Mouse (Mus musculus) ES-Bruce4 (cell line): ENCODE data around the gene Hyal2. TPM values are rescaled to one million over a fixed set of nuclear protein-coding genes. Genes with fewer than 3 reads are reported as not detected.

ENCODE experiments used
- H3K27ac ChIP-seq: 2 replicates; pipeline ENCODE4 v1.5.1; 2012; ENCODE audit warnings: low read length, inconsistent platforms; ENCODE audit not compliant: insufficient read depth
- H3K27me3 ChIP-seq: 2 replicates; pipeline ENCODE4 v1.6.1; 2012; ENCODE audit warnings: mild to moderate bottlenecking, low read length, inconsistent platforms; ENCODE audit not compliant: control insufficient read depth, poor library complexity, insufficient read depth, severe bottlenecking
- H3K36me3 ChIP-seq: 2 replicates; pipeline ENCODE4 v1.6.1; 2012; ENCODE audit warnings: inconsistent platforms, mild to moderate bottlenecking, low read length, moderate library complexity; ENCODE audit not compliant: control insufficient read depth, poor library complexity, insufficient read depth, severe bottlenecking
- H3K4me1 ChIP-seq: one replicate; pipeline ENCODE4 v1.8.1; 2011; ENCODE audit warnings: low read length; ENCODE audit not compliant: control insufficient read depth, insufficient read depth
- H3K4me3 ChIP-seq: 2 replicates; pipeline ENCODE4 v1.5.1; 2011; ENCODE audit warnings: low read depth, mild to moderate bottlenecking, low read length
- H3K9ac ChIP-seq: 2 replicates; pipeline ENCODE4 v1.6.1; 2012; ENCODE audit warnings: low read depth, mild to moderate bottlenecking, inconsistent platforms; ENCODE audit not compliant: poor library complexity, severe bottlenecking
- H3K9me3 ChIP-seq: replicated peaks from 2 replicates; pipeline ENCODE4 v1.6.1; 2012; ENCODE audit warnings: mild to moderate bottlenecking, low read length, inconsistent platforms; ENCODE audit not compliant: control insufficient read depth, poor library complexity, insufficient read depth, severe bottlenecking
- CTCF ChIP-seq: IDR thresholded peaks from one replicate; pipeline ENCODE4 v1.8.1; 2011; ENCODE audit warnings: low read depth, low read length
- EP300 ChIP-seq: IDR thresholded peaks from 2 replicates; pipeline ENCODE4 v1.6.1; 2011; ENCODE audit warnings: low read depth, low read length; ENCODE audit not compliant: insufficient read depth
- POLR2A ChIP-seq: IDR thresholded peaks from one replicate; pipeline ENCODE4 v1.8.1; 2011; ENCODE audit warnings: low read length; ENCODE audit not compliant: insufficient read depth
- polyA plus RNA-seq: library from polyadenylated mRNA; stranded (reverse); fragments of >200 nt; gene quantifications from 2 replicates; pipeline ENCODE4 v1.2.4, GENCODE M21; 2011; ENCODE audit warnings: low read depth; ENCODE audit not compliant: missing spikeins, insufficient read depth, insufficient read length

Hyal2 gene
- polyA plus RNA-seq, 1 experiment: 38.7 TPM

DNA sequence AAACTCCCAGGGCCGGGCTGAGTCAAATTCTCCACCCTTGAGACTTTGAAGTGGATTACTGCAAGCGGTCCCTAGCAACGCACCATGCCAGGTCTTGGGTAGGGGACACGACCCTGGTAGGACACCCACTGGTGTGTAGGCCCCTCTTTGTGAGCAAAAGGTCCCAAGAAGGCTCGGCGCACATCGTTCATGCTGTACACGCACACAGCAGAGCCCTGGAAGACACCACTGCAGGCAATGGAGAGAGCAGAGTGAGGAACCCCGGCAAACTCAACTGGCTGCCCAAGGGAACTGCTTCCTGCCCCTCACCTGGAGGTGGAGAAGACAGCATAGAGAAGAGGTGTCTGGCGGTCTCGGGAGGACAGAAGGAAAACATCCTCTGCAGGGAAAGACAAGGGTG, 33.5 kb downstream of the Hyal2 start:
- no peaks in the 10 kb centered on the region for H3K36me3 ChIP-seq
- H3K9me3 ChIP-seq: no peaks in the 10 kb centered on the region
- H3K27me3 ChIP-seq: no peaks in the 10 kb centered on the region
- H3K4me3 ChIP-seq: no peak overlapping the region
- H3K9ac ChIP-seq: no peak overlapping the region
- TF ChIP-seq EP300: no peak
- TF ChIP-seq POLR2A: no peak
- no peak for TF ChIP-seq CTCF
- H3K4me1 ChIP-seq: peaks cover 8% of the 10 kb centered on the region
- H3K27ac ChIP-seq: no peak overlapping the region

- no peak overlapping the region for H3K4me3 ChIP-seq
- no peaks in the 10 kb centered on the region for H3K27me3 ChIP-seq
- H3K36me3 ChIP-seq: no peaks in the 10 kb centered on the region
- TF ChIP-seq EP300: peak; percentile 48; the same call in 1 of the 2 replicates
- TF ChIP-seq POLR2A: no peak
- TF ChIP-seq CTCF: peak; percentile 99
- no peak overlapping the region for H3K9ac ChIP-seq
- peaks cover 11% of the 10 kb centered on the region for H3K4me1 ChIP-seq
- H3K27ac ChIP-seq: no peak overlapping the region
- no peaks in the 10 kb centered on the region for H3K9me3 ChIP-seq
Measured at GRCm38 (mm10) chr9:107602068-107602648, 34.4 kb downstream of the Hyal2 start.

GRCm38 (mm10) chr9:107603251-107603650, 35.5 kb downstream of the Hyal2 start:
- Histone ChIP-seq H3K36me3 (no peaks in the 10 kb centered on the region), H3K4me3 (no peak overlapping the region), H3K9me3 (no peaks in the 10 kb centered on the region), H3K4me1 (peaks cover 11% of the 10 kb centered on the region), H3K27me3 (no peaks in the 10 kb centered on the region), H3K9ac (no peak overlapping the region), H3K27ac (no peak overlapping the region)
- no peak for TF ChIP-seq CTCF

DNA sequence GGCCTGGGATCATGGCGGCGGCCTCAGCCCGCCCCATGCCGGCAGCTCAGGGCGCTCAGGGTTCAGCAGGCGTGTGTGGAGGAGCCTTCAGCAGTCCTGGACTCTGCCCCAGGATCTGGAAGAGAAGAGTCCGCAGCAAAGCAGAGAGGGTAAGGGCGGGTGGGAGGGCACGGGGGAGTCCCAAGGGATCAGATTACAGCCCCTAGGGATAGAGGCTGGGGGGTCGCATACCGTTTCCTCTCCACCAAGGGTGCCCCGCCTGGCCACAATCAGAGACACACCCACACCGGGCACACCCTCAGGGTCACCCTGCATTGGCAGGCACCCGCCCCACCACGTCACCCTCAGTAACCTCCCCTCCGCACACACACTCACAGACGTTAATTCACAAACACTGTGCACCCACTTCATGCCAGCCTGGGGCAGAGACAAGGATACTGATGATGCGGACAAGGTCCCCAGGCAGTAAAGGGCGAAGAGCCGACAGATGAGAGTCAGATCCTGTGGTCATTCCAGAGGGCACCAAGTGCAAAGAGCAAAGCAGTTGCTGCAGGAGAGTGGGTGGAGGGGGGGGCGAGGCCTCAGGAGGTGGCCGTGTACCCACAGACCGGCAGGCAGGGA, 37.4 kb downstream of the Hyal2 start:
- peaks cover 17% of the 10 kb centered on the region for H3K4me1 ChIP-seq
- H3K9ac ChIP-seq: peak overlapping the region; percentile 53
- H3K27me3 ChIP-seq: no peaks in the 10 kb centered on the region
- peak overlapping the region; percentile 18; the same call in 1 of the 2 replicates for H3K4me3 ChIP-seq
- H3K36me3 ChIP-seq: no peaks in the 10 kb centered on the region
- H3K27ac ChIP-seq: no peak overlapping the region
- TF ChIP-seq CTCF: no peak
- TF ChIP-seq EP300: peak; percentile 65; the same call in 1 of the 2 replicates
- no peaks in the 10 kb centered on the region for H3K9me3 ChIP-seq

- Histone ChIP-seq H3K4me1 (peaks cover 15% of the 10 kb centered on the region), H3K4me3 (no peak overlapping the region), H3K27me3 (no peaks in the 10 kb centered on the region), H3K27ac (no peak overlapping the region), H3K36me3 (no peaks in the 10 kb centered on the region), H3K9ac (no peak overlapping the region), H3K9me3 (no peaks in the 10 kb centered on the region)
- TF ChIP-seq POLR2A: no peak
- TF ChIP-seq CTCF: no peak
- TF ChIP-seq EP300: no peak
Measured at GRCm38 (mm10) chr9:107606591-107606990, 38.8 kb downstream of the Hyal2 start.

GRCm38 (mm10) chr9:107607036-107607435, 39.3 kb downstream of the Hyal2 start:
- H3K27me3 ChIP-seq: no peaks in the 10 kb centered on the region

More at GRCm38 (mm10) chr9:107607036-107607435, 39.3 kb downstream of the Hyal2 start:
- Histone ChIP-seq H3K9me3 (no peaks in the 10 kb centered on the region), H3K36me3 (no peaks in the 10 kb centered on the region), H3K27ac (no peak overlapping the region), H3K9ac (no peak overlapping the region), H3K4me1 (peaks cover 15% of the 10 kb centered on the region), H3K4me3 (no peak overlapping the region)
- TF ChIP-seq CTCF: no peak
- TF ChIP-seq EP300: no peak
- no peak for TF ChIP-seq POLR2A
